Mouse (Mus musculus) small intestine, adult 2 months (tissue): ENCODE measurements around the gene Atxn10. TPM values are rescaled to one million over a fixed set of nuclear protein-coding genes. Genes with fewer than 3 reads are reported as not detected.

Source experiments
- H3K27ac ChIP-seq: fragments of 200-500 bp; 2 replicates; pipeline ENCODE4 v1.5.1; 2012; ENCODE audit warnings: low read depth, low read length, control low read depth, inconsistent platforms; ENCODE audit not compliant: insufficient read depth
- H3K27me3 ChIP-seq: fragments of 200-500 bp; 2 replicates; pipeline ENCODE4 v1.6.1; 2012; ENCODE audit warnings: mild to moderate bottlenecking, moderate library complexity, low read length, inconsistent platforms; ENCODE audit not compliant: control insufficient read depth, insufficient read depth
- H3K36me3 ChIP-seq: fragments of 200-500 bp; 2 replicates; pipeline ENCODE4 v1.6.1; 2012; ENCODE audit warnings: mild to moderate bottlenecking, low read length, control low read depth, inconsistent platforms; ENCODE audit not compliant: control insufficient read depth, insufficient read depth
- H3K4me1 ChIP-seq: fragments of 200-500 bp; 2 replicates; pipeline ENCODE4 v1.6.1; 2012; ENCODE audit warnings: low read length, inconsistent platforms, mixed read lengths; ENCODE audit not compliant: control insufficient read depth, insufficient read depth, insufficient read length
- H3K4me3 ChIP-seq: fragments of 200-500 bp; 2 replicates; pipeline ENCODE4 v1.5.1; 2012; ENCODE audit warnings: low read depth, mild to moderate bottlenecking, control low read depth, inconsistent platforms, low read length, moderate library complexity
- CTCF ChIP-seq: fragments of 200-500 bp; IDR thresholded peaks from 2 replicates; pipeline ENCODE4 v1.5.1; 2012; ENCODE audit warnings: low read depth, mild to moderate bottlenecking, control low read depth, inconsistent platforms, low read length, moderate library complexity, mixed read lengths; ENCODE audit not compliant: insufficient replicate concordance, insufficient read length; ENCODE audit errors: extremely low read depth
- POLR2A ChIP-seq: fragments of 200-500 bp; IDR thresholded peaks from 2 replicates; pipeline ENCODE4 v1.6.1; 2012; ENCODE audit warnings: low read depth, mild to moderate bottlenecking, control low read depth, inconsistent platforms, low read length, moderate library complexity
- WGBS: fragments of 180-500 bp; shearing (Covaris S2); methylation state at CpG from one replicate; pipeline ENCODE4 v1.1.7; 2018; 5-methylcytosine and 5-hydroxymethylcytosine counted together
- polyA plus RNA-seq: library from polyadenylated mRNA; depleted of rRNA; stranded (reverse); fragments of >200 nt; gene quantifications from 2 replicates; pipeline ENCODE4 v1.2.3, GENCODE M21; 2012

Atxn10 gene
- polyA plus RNA-seq, 1 experiment: 14.5 TPM

GRCm38 (mm10) chr15:85350144-85350543 lies 14.1 kb downstream of the Atxn10 start:
- Histone ChIP-seq H3K4me1 (no peaks in the 10 kb centered on the region), H3K27me3 (no peaks in the 10 kb centered on the region), H3K36me3 (no peaks in the 10 kb centered on the region), H3K4me3 (no peak overlapping the region), H3K27ac (no peak overlapping the region)
- 84% methylated on average over 2 of the region's 2 CpGs for WGBS
- TF ChIP-seq POLR2A (no peak), CTCF (no peak)

DNA sequence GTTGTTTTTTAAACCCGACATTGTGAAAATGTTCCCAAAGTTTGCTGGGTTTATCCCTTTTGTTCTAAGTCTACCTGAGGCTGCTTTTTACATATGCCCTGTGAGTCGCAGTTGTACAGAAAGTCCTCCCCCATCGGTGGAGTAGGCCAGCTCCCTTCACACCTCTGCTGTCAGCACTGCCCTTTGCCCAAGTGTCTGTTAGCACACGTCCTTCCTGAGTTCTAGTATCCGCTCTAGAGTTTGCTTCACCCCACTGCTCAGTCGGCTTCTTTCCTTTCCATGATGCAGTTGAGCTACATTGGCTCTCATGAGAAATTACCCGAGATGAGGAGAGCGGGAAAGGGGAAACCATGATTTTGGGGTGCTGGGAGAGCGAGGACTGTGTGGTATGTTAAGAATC lies 18.0 kb downstream of the Atxn10 start:
- Histone ChIP-seq H3K4me1 (no peaks in the 10 kb centered on the region), H3K27ac (no peak overlapping the region), H3K4me3 (no peak overlapping the region), H3K36me3 (no peaks in the 10 kb centered on the region), H3K27me3 (no peaks in the 10 kb centered on the region)
- WGBS: 80% methylated on average over 9 of the region's 9 CpGs
- TF ChIP-seq POLR2A (no peak), CTCF (no peak)

DNA sequence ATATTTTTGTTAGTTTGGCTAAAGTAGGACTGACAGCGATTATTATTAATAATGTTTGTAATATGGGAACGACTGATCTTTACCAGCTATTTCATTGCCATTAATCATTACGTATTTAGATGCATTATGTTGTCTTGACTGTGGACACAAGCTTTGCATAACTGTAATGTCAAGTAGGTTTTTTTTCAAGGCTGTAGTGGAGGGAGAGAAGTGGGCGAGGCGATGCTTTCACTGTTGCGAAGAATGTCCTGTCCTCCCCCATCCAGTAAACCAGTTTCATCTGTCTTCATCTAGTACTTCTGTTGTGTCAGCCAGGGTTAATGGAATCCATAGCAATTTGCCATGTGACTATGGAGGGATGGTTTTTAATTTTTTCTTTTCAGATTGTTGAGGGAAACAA lies 20.1 kb downstream of the Atxn10 start:
- H3K4me1 ChIP-seq: no peaks in the 10 kb centered on the region
- H3K27me3 ChIP-seq: no peaks in the 10 kb centered on the region
- H3K4me3 ChIP-seq: no peak overlapping the region
- peaks cover 2% of the 10 kb centered on the region; the same call in 1 of the 2 replicates for H3K36me3 ChIP-seq
- 81% methylated on average over 6 of the region's 6 CpGs for WGBS
- TF ChIP-seq CTCF (no peak), POLR2A (no peak)
- H3K27ac ChIP-seq: no peak overlapping the region

DNA sequence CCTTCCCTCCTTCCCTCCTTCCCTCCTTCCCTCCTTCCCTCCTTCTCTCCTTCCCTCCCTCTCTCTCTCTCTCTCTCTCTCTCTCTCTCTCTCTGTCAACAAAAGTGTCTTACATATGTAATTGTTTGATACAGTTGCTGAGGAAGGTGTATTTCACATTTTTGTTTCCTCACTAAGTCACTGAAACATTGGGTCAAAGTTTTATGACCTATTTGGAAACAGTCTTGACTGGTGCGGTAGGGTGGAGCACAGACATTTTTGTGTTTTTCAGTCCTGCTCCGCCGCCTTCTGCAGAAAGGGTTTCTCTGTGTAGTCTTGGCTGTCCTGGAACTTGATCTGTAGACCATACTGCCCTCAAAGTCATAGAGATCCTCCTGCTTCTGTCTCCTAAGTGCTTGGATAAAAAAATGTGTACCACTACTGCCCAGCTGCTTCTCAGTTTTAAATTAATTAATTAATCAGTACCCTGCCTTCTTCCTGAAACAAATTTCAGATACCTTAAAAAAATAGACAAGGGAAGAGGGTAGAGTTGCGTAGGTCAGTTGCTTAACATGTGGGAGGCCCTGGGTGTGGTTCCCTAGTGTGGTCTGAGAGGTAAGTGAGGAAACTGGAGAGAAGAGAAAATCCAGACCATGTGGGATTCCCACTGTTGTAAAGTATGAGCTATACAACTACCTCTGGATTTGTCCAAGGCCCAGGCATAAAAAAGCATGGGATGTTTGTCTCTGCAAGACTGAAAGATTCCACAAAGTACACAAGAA lies 21.6 kb downstream of the Atxn10 start:
- WGBS: 72% methylated on average over 4 of the region's 4 CpGs
- Histone ChIP-seq H3K27ac (no peak overlapping the region), H3K36me3 (peaks cover 2% of the 10 kb centered on the region), H3K4me3 (no peak overlapping the region), H3K27me3 (no peaks in the 10 kb centered on the region), H3K4me1 (no peaks in the 10 kb centered on the region)
- no peak for TF ChIP-seq CTCF
- no peak for TF ChIP-seq POLR2A

DNA sequence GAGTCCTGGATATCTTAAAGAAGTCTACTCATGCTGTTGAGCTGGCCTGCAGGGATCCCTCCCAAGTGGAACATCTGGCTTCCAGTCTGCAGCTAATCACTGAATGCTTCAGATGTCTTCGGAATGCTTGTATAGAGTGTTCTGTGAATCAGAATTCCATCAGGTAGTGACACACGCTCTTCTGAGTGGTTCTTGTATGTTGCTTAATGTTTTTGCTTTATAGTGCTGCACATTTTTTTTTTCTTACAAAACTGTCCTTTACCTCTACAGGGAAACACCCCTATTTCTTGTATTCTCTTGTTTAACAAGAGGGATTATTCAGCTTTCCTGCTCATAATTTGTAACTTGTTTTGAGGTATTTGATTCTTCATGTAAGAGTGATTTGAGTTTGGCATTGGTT lies 23.4 kb downstream of the Atxn10 start:
- Histone ChIP-seq H3K27me3 (no peaks in the 10 kb centered on the region), H3K4me3 (no peak overlapping the region), H3K36me3 (peaks cover 2% of the 10 kb centered on the region), H3K27ac (no peak overlapping the region), H3K4me1 (no peaks in the 10 kb centered on the region)
- no peak for TF ChIP-seq POLR2A
- TF ChIP-seq CTCF: no peak
- WGBS: 87% methylated on average over 2 of the region's 2 CpGs

DNA sequence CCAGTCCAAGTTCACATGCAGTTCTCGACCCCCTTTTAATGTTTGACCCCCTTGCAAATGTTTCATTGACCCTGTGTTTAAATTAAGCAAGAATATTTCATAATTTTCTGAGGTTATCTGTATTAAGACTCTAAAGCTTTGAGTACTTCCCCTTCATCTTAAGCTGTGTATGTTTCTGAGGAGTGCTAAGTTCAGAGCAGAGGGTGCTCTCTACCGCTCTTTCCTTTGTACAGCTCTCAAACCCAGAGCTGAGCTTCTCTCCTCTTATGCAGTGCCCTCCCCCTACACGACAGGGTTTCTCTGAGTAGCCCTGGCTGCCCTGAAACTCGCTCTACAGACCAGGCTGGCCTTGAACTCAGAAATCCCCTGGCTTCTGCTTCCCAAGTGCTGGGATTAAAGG lies 23.9 kb downstream of the Atxn10 start:
- H3K27me3 ChIP-seq: no peaks in the 10 kb centered on the region
- H3K4me3 ChIP-seq: no peak overlapping the region
- WGBS: 80% methylated on average over 4 of the region's 4 CpGs
- peaks cover 2% of the 10 kb centered on the region for H3K36me3 ChIP-seq
- TF ChIP-seq CTCF: no peak
- TF ChIP-seq POLR2A: no peak
- H3K4me1 ChIP-seq: no peaks in the 10 kb centered on the region
- H3K27ac ChIP-seq: no peak overlapping the region

DNA sequence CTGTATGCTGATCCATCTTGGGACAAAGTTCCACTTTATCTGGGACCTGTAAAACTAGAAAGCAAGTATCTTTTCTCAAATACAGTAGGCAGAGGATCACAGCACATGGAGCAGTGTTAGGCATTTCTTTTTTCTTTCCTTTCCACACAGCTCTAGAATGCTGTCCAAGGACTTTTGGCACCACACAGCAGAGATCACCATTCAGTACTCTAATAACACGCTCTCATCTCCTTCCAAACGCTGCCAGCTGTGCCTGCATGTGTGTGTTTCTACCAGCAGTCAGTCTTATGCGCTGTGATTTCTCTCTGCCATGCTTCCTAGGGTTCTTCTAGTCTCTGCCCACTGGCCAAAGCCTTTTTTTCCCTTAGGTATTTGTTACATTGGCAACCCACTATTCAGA lies 28.3 kb downstream of the Atxn10 start:
- Histone ChIP-seq H3K27ac (no peak overlapping the region), H3K4me1 (no peaks in the 10 kb centered on the region), H3K27me3 (no peaks in the 10 kb centered on the region), H3K36me3 (peaks cover 2% of the 10 kb centered on the region), H3K4me3 (no peak overlapping the region)
- WGBS: 87% methylated on average over 3 of the region's 3 CpGs
- TF ChIP-seq POLR2A: no peak
- no peak for TF ChIP-seq CTCF
